Mouse (Mus musculus) lung, embryonic 15.5 days (tissue): ENCODE measurements at regions not wholly inside any gene's neighbourhood (a gene's known extent, or its start where the extent isn't known, plus 50 kb on each side); places are given as distances from the start of the nearest gene placed in this dataset.
A peak's percentile ranks its signal among the peaks of the same experiment; 100 is the strongest.

Source experiments
- ATAC-seq: fragments of 200-750 bp; cut with Nextera tagmentation; 2 replicates; pipeline ENCODE4 v1.8.0; 2017; ENCODE audit warnings: moderate number of reproducible peaks, borderline replicate concordance; ENCODE audit not compliant: low FRiP score, low TSS enrichment; ENCODE audit errors: extremely low read depth
- H3K27ac ChIP-seq: fragments of 300-500 bp; sonication (generic); 2 replicates; pipeline ENCODE4 v1.5.1; 2015; ENCODE audit warnings: moderate library complexity, mild to moderate bottlenecking, inconsistent platforms
- H3K27me3 ChIP-seq: fragments of 300-500 bp; sonication (generic); 2 replicates; pipeline ENCODE4 v1.6.1; 2015; ENCODE audit warnings: inconsistent platforms
- H3K36me3 ChIP-seq: fragments of 300-500 bp; sonication (generic); 2 replicates; pipeline ENCODE4 v1.6.1; 2015; ENCODE audit warnings: inconsistent platforms
- H3K4me1 ChIP-seq: fragments of 300-500 bp; sonication (generic); 2 replicates; pipeline ENCODE4 v1.6.1; 2015; ENCODE audit warnings: inconsistent platforms
- H3K4me2 ChIP-seq: fragments of 300-500 bp; sonication (generic); 2 replicates; pipeline ENCODE4 v1.6.1; 2015; ENCODE audit warnings: inconsistent platforms, mild to moderate bottlenecking, moderate library complexity
- H3K4me3 ChIP-seq: fragments of 300-500 bp; sonication (generic); 2 replicates; pipeline ENCODE4 v1.5.1; 2015; ENCODE audit warnings: mild to moderate bottlenecking, inconsistent platforms
- H3K9ac ChIP-seq: fragments of 300-500 bp; sonication (generic); 2 replicates; pipeline ENCODE4 v1.6.1; 2015; ENCODE audit warnings: inconsistent platforms
- H3K9me3 ChIP-seq: fragments of 300-500 bp; sonication (generic); 2 replicates; pipeline ENCODE4 v1.6.1; 2016; ENCODE audit warnings: inconsistent platforms
- WGBS: fragments of 180-500 bp; shearing (Covaris S2); methylation state at CpG from one replicate; pipeline ENCODE4 v1.1.7; 2015; 5-methylcytosine and 5-hydroxymethylcytosine counted together

DNA sequence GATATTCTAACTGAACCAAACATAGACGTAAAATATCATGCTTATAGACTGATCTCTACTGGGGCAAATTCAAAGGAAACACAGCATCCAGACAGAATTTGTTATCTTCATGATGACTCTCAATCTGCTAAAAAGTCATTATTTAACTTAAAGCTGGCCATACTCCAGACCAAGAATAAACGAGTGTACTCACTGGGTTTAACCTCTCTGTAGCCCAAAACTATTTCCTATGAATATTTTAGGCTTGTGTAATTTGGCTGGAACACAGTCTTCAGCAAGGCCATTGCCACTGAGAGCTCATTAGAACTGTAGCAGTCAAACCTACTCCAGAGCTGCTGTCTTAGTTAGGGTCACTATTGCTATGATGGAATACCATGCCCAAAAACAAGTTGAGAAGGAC is 238.8 kb downstream of the Gm19410 start:
- Histone ChIP-seq H3K36me3 (no peaks in the 10 kb centered on the region), H3K4me3 (no peak overlapping the region), H3K9ac (no peak overlapping the region), H3K27me3 (no peaks in the 10 kb centered on the region), H3K4me2 (no peak overlapping the region), H3K9me3 (no peaks in the 10 kb centered on the region), H3K27ac (peak overlapping the region; percentile 34; the same call in 1 of the 2 replicates), H3K4me1 (peaks cover 8% of the 10 kb centered on the region; the same call in 1 of the 2 replicates)
- 21% methylated on average over 2 of the region's 2 CpGs for WGBS
- no peak for ATAC-seq

DNA sequence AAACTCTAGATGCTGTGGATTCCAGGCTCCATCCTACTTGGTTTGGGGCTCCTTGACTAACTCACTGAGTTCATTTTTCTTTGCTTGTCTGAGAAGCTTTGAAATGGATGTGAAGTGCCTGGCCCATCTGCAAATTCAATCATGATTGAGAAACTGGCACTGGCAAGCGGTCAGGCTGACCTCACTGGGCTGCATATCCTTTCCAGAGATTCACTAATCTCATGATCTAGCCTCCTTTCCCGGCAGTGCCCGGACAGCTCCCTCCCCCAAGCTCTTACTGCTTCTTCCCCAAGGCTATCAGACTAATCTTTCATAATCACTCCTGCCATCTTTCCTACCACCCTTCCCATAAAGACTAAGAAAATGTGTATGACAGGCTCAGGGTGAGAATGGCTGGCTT is 239.9 kb downstream of the Gm19410 start:
- Histone ChIP-seq H3K4me1 (peaks cover 8% of the 10 kb centered on the region; the same call in 1 of the 2 replicates), H3K4me2 (no peak overlapping the region), H3K9ac (no peak overlapping the region), H3K27ac (no peak overlapping the region), H3K36me3 (no peaks in the 10 kb centered on the region), H3K9me3 (no peaks in the 10 kb centered on the region), H3K4me3 (no peak overlapping the region), H3K27me3 (no peaks in the 10 kb centered on the region)
- WGBS = 57% methylated on average over 3 of the region's 3 CpGs
- no peak for ATAC-seq

DNA sequence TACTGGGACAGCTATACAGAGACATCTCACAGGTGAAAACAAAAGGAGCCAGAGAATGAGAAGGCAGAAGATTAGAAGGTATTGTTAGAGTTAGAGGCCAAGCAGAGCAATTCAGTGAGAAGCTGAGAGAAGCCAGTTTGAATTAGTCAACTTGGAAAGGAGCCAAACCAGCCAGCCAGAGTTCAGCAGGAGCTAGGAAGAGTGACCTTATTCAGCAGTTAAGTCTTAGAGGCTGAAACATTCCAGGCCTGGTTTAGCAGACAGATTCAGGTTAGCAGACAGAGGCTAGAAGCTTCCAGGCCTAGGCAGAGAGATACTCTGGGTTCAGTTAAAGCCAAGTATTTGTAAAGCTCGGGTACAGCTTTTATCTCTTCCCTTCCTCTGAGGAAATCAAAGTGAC is 242.1 kb downstream of the Gm19410 start:
- Histone ChIP-seq H3K27me3 (no peaks in the 10 kb centered on the region), H3K27ac (no peak overlapping the region), H3K36me3 (no peaks in the 10 kb centered on the region), H3K9me3 (no peaks in the 10 kb centered on the region), H3K4me1 (peaks cover 10% of the 10 kb centered on the region; the same call in 1 of the 2 replicates), H3K9ac (no peak overlapping the region), H3K4me3 (no peak overlapping the region), H3K4me2 (no peak overlapping the region)
- WGBS = 79% methylated on average over 1 of the region's 1 CpGs
- no peak for ATAC-seq

DNA sequence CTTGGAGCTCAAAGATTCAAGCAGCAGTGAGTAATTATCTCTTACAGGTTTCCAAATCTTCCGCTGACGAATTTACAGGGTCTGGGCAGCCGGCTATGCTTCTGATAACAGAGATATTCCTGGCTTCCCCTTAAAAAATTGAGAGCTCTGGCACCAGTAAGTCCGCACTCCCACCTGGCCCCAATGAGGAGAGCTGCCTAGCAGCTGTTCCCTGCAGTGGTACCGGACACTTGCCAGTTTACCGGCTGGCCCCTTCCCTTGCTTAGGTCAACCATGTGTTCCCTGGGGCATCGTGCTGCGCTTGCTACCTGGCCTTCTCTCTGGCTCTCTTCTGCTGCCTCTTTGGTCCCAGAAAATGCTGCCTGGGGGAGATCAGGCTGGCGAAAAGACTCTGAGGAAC is 244.0 kb downstream of the Gm19410 start:
- Histone ChIP-seq H3K36me3 (no peaks in the 10 kb centered on the region), H3K27ac (no peak overlapping the region), H3K9ac (no peak overlapping the region), H3K27me3 (no peaks in the 10 kb centered on the region), H3K9me3 (no peaks in the 10 kb centered on the region), H3K4me3 (no peak overlapping the region), H3K4me2 (no peak overlapping the region), H3K4me1 (peaks cover 9% of the 10 kb centered on the region; the same call in 1 of the 2 replicates)
- ATAC-seq = no peak
- 72% methylated on average over 9 of the region's 9 CpGs for WGBS

DNA sequence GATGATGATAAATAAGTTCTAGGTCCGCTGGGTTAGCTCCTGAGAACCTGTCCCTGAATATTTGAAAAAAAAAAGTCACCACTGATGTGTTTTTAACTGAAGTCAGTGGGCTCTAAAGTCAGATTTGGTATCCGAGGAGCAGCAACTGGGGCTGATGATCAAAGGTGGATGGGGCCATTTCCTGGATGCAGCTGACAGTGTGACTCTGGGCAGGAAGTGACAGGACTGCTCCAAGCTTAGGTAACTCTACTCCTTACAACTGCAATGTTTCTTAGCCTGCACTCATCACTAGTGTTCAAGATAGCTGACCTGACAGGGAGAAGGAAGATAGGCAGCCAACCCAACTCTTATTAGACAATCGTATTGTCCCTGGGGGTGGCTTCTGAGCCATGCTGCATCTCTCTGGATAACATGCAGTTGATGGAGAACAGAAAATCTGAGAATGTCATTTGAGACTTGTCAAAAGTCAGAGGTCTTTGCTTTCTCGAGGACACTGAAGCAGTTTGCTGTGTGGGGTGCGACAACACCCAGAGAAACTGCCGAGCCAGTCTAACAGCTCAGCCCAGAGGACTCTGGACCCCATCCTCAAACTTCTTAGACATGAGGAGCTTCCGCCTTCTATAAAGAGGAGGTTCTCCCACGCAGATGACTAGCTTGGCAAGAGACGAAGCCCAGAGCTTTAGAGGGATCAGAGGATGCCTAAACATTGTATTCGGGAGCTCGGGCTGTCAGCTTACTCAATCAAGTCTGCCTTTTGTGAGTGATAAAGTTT is 245.0 kb downstream of the Gm19410 start:
- Histone ChIP-seq H3K4me3 (no peak overlapping the region), H3K9ac (no peak overlapping the region), H3K36me3 (no peaks in the 10 kb centered on the region), H3K27ac (peak overlapping the region; percentile 21; the same call in 1 of the 2 replicates), H3K9me3 (no peaks in the 10 kb centered on the region), H3K27me3 (no peaks in the 10 kb centered on the region), H3K4me2 (no peak overlapping the region), H3K4me1 (peaks cover 6% of the 10 kb centered on the region; the same call in 1 of the 2 replicates)
- ATAC-seq = peak; percentile 42; the same call in 1 of the 2 replicates
- 51% methylated on average over 11 of the region's 11 CpGs for WGBS

DNA sequence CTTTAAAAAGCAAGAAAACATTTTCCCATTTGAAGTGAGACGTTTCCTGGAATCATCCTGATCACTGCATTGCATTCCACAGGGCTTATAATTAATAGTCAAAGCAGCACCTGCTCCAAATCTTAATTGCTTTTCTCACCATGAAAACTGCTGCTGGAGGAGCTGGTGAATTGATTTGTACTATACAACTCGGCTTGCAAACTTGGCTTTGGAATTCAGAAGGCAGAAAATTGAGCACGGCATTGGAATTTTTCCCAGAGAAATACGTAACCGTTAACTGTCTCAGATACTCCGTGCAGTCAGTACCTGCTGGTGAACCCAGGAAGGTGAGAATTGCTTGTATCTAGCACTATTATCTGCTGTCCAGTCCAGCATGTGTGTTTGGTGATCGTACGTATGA is 249.3 kb downstream of the Gm19410 start:
- no peak overlapping the region for H3K4me2 ChIP-seq
- H3K4me3 ChIP-seq = no peak overlapping the region
- no peak for ATAC-seq
- H3K9ac ChIP-seq = no peak overlapping the region
- H3K9me3 ChIP-seq = no peaks in the 10 kb centered on the region
- H3K36me3 ChIP-seq = no peaks in the 10 kb centered on the region
- peaks cover 14% of the 10 kb centered on the region; the same call in 1 of the 2 replicates for H3K4me1 ChIP-seq
- H3K27me3 ChIP-seq = no peaks in the 10 kb centered on the region
- 73% methylated on average over 8 of the region's 8 CpGs for WGBS
- H3K27ac ChIP-seq = no peak overlapping the region

DNA sequence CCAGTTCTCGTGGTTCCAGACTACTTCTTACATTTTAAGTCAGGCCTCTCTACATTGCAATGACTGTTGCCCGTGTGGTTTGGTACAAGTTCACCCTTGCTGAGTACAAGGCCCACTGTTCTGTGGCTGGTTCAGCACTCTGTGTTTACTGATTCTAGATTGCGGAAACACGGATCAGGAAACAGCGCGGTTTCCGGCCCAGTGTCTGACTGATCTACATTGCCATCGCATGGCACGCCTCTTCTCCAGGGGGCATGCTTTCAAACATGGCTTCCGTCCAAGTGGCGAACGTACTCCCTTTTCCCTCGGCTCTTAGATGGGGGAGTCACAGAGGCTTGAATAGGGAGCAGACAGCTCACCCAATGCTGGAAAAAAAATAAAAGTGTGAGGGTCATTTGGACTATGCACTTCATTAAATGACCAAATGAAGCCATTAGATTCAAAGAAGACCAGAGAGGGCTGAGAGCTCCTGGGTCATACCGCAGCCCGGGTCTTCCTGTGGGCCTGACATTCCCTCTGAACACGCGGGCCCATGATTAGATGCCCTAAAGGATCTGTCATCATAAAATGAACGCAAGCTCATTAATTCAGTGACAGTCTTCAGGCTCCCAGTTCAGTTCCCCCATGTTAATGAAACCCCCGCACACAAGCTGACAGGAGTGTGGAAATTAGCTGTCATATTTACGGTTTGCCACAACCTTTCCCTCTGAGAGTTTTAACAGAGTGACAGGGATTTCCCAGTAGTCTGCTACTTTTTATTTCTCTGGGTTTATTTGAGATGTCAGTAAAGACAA is 250.9 kb downstream of the Gm19410 start:
- 68% methylated on average over 20 of the region's 20 CpGs for WGBS
- Histone ChIP-seq H3K4me1 (0 out of 2 replicates have a peak, but pooled peaks cover 8% of the 10 kb centered on the region), H3K4me2 (no peak overlapping the region), H3K27me3 (no peaks in the 10 kb centered on the region), H3K36me3 (no peaks in the 10 kb centered on the region), H3K9ac (no peak overlapping the region), H3K27ac (no peak overlapping the region), H3K4me3 (no peak overlapping the region), H3K9me3 (no peaks in the 10 kb centered on the region)
- peak; percentile 42; the same call in 1 of the 2 replicates for ATAC-seq

DNA sequence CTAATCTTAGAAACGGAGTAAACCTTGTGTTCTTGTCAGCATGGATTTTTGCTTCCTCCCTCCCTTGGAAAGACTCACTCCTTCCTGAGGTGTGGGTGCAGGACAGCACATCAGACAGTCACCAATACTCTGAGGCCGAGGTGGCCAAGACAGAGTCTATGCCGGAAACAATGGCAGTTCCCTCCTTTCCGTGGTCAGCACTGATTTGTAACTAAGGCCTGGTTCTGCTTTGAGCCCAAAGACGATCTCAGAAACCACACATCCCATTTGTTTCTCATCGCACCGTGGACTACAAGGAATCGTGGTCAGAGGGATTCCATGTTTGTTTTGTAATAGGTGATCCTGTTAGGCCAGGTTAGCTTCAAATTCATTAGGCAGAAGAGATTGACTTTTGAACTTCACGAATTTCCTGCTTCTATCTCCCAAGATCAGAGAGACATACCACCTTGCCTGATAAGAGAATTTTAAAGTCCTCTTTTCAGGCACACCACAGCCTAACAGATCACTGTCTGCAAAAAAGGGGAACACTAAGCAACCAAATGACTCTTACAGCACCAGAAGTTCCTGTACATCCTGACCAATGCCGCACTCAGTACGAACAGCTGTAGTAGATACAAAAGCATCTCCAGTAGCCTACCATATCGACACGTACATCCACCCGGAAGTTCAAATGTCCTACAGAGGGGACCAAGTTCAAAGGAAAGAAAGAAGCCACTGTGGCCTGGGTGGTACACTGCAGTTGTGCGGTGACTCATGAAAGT is 253.6 kb downstream of the Gm19410 start:
- Histone ChIP-seq H3K4me2 (no peak overlapping the region), H3K36me3 (no peaks in the 10 kb centered on the region), H3K9me3 (no peaks in the 10 kb centered on the region), H3K27me3 (no peaks in the 10 kb centered on the region), H3K27ac (no peak overlapping the region), H3K9ac (no peak overlapping the region), H3K4me1 (0 out of 2 replicates have a peak, but pooled peaks cover 8% of the 10 kb centered on the region), H3K4me3 (no peak overlapping the region)
- 75% methylated on average over 15 of the region's 15 CpGs for WGBS
- ATAC-seq = no peak

DNA sequence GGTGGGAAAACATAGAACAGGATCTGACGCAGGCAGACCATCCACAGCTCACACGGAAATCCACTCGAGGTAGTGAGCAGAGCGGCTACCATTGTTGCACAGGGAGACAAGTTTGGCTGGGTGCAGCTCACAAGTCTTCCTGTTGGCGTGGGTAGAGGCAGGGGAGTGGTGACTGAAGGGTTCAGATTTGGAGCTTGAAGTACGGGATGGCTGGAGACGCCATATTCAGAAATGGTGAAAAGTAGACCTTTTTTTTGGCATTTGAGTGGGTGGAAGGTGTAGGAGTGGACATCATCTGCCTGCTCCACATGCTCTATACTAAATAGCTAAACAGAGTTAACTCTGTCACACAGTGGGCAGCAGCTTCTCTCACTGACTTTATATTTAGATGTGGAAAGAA is 254.3 kb downstream of the Gm19410 start:
- ATAC-seq = no peak
- Histone ChIP-seq H3K9me3 (no peaks in the 10 kb centered on the region), H3K27ac (no peak overlapping the region), H3K4me1 (0 out of 2 replicates have a peak, but pooled peaks cover 8% of the 10 kb centered on the region), H3K4me3 (no peak overlapping the region), H3K36me3 (no peaks in the 10 kb centered on the region), H3K4me2 (no peak overlapping the region), H3K27me3 (no peaks in the 10 kb centered on the region), H3K9ac (no peak overlapping the region)
- 91% methylated on average over 7 of the region's 7 CpGs for WGBS

DNA sequence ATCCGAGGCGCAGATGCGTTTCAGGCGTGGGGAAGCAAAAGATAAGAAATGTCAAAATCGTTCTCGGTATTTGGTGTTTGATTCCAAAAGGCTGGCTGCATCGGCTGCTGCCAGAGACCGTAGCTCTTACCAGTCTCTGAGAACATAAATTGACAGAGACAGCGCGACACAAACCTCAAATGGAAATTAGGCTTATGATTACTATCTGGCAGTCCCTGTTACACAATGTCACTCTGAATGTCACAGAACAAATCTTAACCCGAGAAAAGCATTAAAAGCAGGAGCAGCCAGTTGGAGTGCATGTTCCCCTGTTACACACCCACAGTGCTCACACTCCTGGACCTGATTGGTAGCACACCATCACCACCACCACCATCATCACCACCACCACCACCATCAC is 262.0 kb downstream of the Gm19410 start:
- H3K9ac ChIP-seq = no peak overlapping the region
- H3K9me3 ChIP-seq = no peaks in the 10 kb centered on the region
- H3K4me1 ChIP-seq = peaks cover 11% of the 10 kb centered on the region; the same call in 1 of the 2 replicates
- 51% methylated on average over 11 of the region's 11 CpGs for WGBS
- H3K27me3 ChIP-seq = no peaks in the 10 kb centered on the region
- H3K4me2 ChIP-seq = no peak overlapping the region
- no peak overlapping the region for H3K4me3 ChIP-seq
- no peaks in the 10 kb centered on the region for H3K36me3 ChIP-seq
- H3K27ac ChIP-seq = no peak overlapping the region
- no peak for ATAC-seq

DNA sequence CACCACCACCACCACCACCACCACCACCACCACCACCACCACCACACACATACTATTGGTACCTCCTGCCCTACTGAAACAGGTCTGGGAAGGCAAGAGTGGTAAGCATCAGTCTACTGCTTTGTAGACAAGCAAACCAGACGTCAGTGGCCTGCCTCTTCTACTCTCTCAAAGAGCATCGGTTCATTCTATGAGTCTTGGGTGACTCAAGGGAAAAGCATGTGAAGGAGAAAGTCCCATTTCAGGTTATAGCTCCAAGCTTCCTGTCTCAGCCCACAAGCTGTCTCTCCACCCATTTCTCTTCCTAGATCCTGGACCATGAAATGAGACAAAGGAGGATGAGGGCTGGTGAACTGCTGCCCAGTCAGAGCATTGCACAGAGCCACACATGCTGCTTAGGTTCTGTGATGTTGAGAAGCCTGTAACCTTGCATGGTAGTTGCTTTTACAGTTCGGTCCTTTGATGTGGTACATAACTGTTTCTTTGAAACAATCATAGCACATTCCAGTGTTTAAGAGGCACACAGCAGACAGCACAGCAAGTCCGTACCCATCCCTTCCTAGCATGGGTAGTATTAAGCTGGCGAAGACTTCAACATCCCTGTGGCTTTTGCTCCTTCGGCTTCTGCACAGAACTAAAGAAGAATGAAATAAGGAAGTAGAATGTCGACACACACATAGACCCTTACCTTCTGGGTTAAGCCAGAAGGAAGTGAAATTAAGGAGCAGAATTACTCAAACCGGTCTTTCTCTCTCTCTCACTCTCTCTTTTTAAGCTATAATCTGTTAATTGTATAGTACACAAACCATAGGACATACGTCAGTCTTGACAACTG is 262.7 kb downstream of the Gm19410 start:
- no peak overlapping the region for H3K9ac ChIP-seq
- H3K4me3 ChIP-seq = no peak overlapping the region
- H3K4me2 ChIP-seq = no peak overlapping the region
- no peak overlapping the region for H3K27ac ChIP-seq
- no peaks in the 10 kb centered on the region for H3K36me3 ChIP-seq
- peaks cover 11% of the 10 kb centered on the region; the same call in 1 of the 2 replicates for H3K4me1 ChIP-seq
- WGBS = 77% methylated on average over 9 of the region's 9 CpGs
- no peaks in the 10 kb centered on the region for H3K9me3 ChIP-seq
- H3K27me3 ChIP-seq = no peaks in the 10 kb centered on the region
- ATAC-seq = no peak
